Mouse (Mus musculus) heart, embryonic 14.5 days (tissue): Measurements from ENCODE around the gene Abi3bp. TPM values are rescaled to one million over a fixed set of nuclear protein-coding genes. Genes with fewer than 3 reads are reported as not detected.

ENCODE experiments used
- ATAC-seq: fragments of 200-750 bp; cut with Nextera tagmentation; 2 replicates; pipeline ENCODE4 v1.8.0; 2017; ENCODE audit warnings: low read depth, moderate TSS enrichment; ENCODE audit not compliant: insufficient number of reproducible peaks, insufficient read depth, low FRiP score
- H3K27ac ChIP-seq, 2 experiments: fragments of 200-500 bp in 1 of 2; fragments of 300-500 bp in 1 of 2; sonication (generic) in 1 of 2; replicated peaks in 1 of 2; 2 replicates each; pipeline ENCODE4 v1.5.1; 2012 to 2014; ENCODE audit warnings: low read depth in 2 of 2, low read length in 2 of 2, control low read depth in 1 of 2, mild to moderate bottlenecking in 1 of 2, mixed read lengths in 1 of 2; ENCODE audit not compliant: control insufficient read depth in 1 of 2, insufficient read depth in 1 of 2
- H3K27me3 ChIP-seq: fragments of 300-500 bp; sonication (generic); 2 replicates; pipeline ENCODE4 v1.6.1; 2014; ENCODE audit warnings: mild to moderate bottlenecking, low read length, control low read depth; ENCODE audit not compliant: control insufficient read depth, insufficient read depth
- H3K36me3 ChIP-seq: fragments of 300-500 bp; sonication (generic); 2 replicates; pipeline ENCODE4 v1.6.1; 2014; ENCODE audit warnings: mild to moderate bottlenecking, control low read depth, low read length, mixed read lengths; ENCODE audit not compliant: control insufficient read depth, insufficient read depth
- H3K4me1 ChIP-seq, 2 experiments: fragments of 200-500 bp in 1 of 2; fragments of 300-500 bp in 1 of 2; sonication (generic) in 1 of 2; 2 replicates each; pipeline ENCODE4 v1.6.1; 2012 to 2014; ENCODE audit warnings: low read length in 2 of 2, control low read depth in 1 of 2, mixed read lengths in 1 of 2; ENCODE audit not compliant: control insufficient read depth in 2 of 2, insufficient read depth in 2 of 2
- H3K4me2 ChIP-seq: fragments of 300-500 bp; sonication (generic); 2 replicates; pipeline ENCODE4 v1.6.1; 2014; ENCODE audit warnings: mild to moderate bottlenecking, low read length
- H3K4me3 ChIP-seq, 2 experiments: fragments of 200-500 bp in 1 of 2; fragments of 300-500 bp in 1 of 2; sonication (generic) in 1 of 2; 2 replicates each; pipeline ENCODE4 v1.5.1; 2012 to 2014; ENCODE audit warnings: low read length in 2 of 2, mild to moderate bottlenecking in 2 of 2, control low read depth in 1 of 2, low read depth in 1 of 2, moderate library complexity in 1 of 2; ENCODE audit not compliant: control insufficient read depth in 1 of 2, insufficient read depth in 1 of 2
- H3K9ac ChIP-seq: fragments of 300-500 bp; sonication (generic); 2 replicates; pipeline ENCODE4 v1.6.1; 2014; ENCODE audit warnings: mild to moderate bottlenecking, low read length
- H3K9me3 ChIP-seq: fragments of 300-500 bp; sonication (generic); 2 replicates; pipeline ENCODE4 v1.6.1; 2016; ENCODE audit warnings: low read length, control low read depth; ENCODE audit not compliant: control insufficient read depth
- WGBS: fragments of 180-500 bp; shearing (Covaris S2); extraction: QIAGEN DNeasy Blood & Tissue Kit; methylation state at CpG from one replicate; pipeline ENCODE4 v1.1.7; 2014; 5-methylcytosine and 5-hydroxymethylcytosine counted together
- polyA plus RNA-seq: library from polyadenylated mRNA; unstranded; fragments of >200 nt; fragmentation: Nextera tagmentation; extraction: Ambion mirVana; gene quantifications from 2 replicates; pipeline ENCODE4 v1.2.1, GENCODE M21; 2014

Gene Abi3bp
- polyA plus RNA-seq = 4.4 and 4.7 TPM in 2 replicates

- Histone ChIP-seq H3K4me1 (no peaks in the 10 kb centered on the region; a peak in 1 of 4 replicates), H3K27me3 (no peaks in the 10 kb centered on the region), H3K36me3 (no peaks in the 10 kb centered on the region), H3K27ac (no peak within 1 kb of the TSS), H3K9ac (peak within 1 kb of the TSS; percentile 35; the same call in 1 of the 2 replicates), H3K9me3 (no peaks in the 10 kb centered on the region), H3K4me3 (peak within 1 kb of the TSS; percentile 32; a peak in 3 of 4 replicates), H3K4me2 (peak within 1 kb of the TSS; percentile 52)
- ATAC-seq = no peak
- WGBS = 48% methylated on average over 11 of the region's 11 CpGs
Measured at GRCm38 (mm10) chr16:56477677-56478574, at the start of gene Abi3bp. Gene Abi3bp (plus strand): TSS chr16:56477878.

- H3K9ac ChIP-seq = no peak overlapping the region
- H3K4me3 ChIP-seq = no peak overlapping the region
- no peak overlapping the region for H3K4me2 ChIP-seq
- no peak for ATAC-seq
- no peaks in the 10 kb centered on the region for H3K36me3 ChIP-seq
- no peaks in the 10 kb centered on the region for H3K27me3 ChIP-seq
- no peaks in the 10 kb centered on the region for H3K4me1 ChIP-seq
- no peaks in the 10 kb centered on the region for H3K9me3 ChIP-seq
- no peak overlapping the region for H3K27ac ChIP-seq
- WGBS = 72% methylated on average over 4 of the region's 4 CpGs
Measured at GRCm38 (mm10) chr16:56435293-56436185, 42.1 kb upstream of the Abi3bp start.

GRCm38 (mm10) chr16:56440243-56440642 is 37.4 kb upstream of the Abi3bp start:
- Histone ChIP-seq H3K36me3 (no peaks in the 10 kb centered on the region), H3K4me3 (no peak overlapping the region), H3K4me2 (no peak overlapping the region), H3K4me1 (no peaks in the 10 kb centered on the region), H3K9ac (no peak overlapping the region), H3K27ac (no peak overlapping the region), H3K27me3 (no peaks in the 10 kb centered on the region), H3K9me3 (no peaks in the 10 kb centered on the region)
- ATAC-seq = no peak
- 71% methylated on average over 4 of the region's 4 CpGs for WGBS

GRCm38 (mm10) chr16:56441113-56441512 is 36.6 kb upstream of the Abi3bp start:
- H3K27ac ChIP-seq = no peak overlapping the region
- no peaks in the 10 kb centered on the region for H3K4me1 ChIP-seq
- H3K27me3 ChIP-seq = no peaks in the 10 kb centered on the region
- H3K9me3 ChIP-seq = no peaks in the 10 kb centered on the region
- 78% methylated on average over 5 of the region's 5 CpGs for WGBS
- no peak overlapping the region for H3K9ac ChIP-seq
- no peak overlapping the region for H3K4me3 ChIP-seq
- no peaks in the 10 kb centered on the region for H3K36me3 ChIP-seq
- H3K4me2 ChIP-seq = no peak overlapping the region
- no peak for ATAC-seq

- H3K9me3 ChIP-seq = no peaks in the 10 kb centered on the region
- no peak overlapping the region for H3K9ac ChIP-seq
- no peak overlapping the region for H3K4me2 ChIP-seq
- 73% methylated on average over 7 of the region's 7 CpGs for WGBS
- H3K27me3 ChIP-seq = no peaks in the 10 kb centered on the region
- H3K4me3 ChIP-seq = no peak overlapping the region
- H3K27ac ChIP-seq = no peak overlapping the region
- ATAC-seq = no peak
- H3K36me3 ChIP-seq = no peaks in the 10 kb centered on the region
- H3K4me1 ChIP-seq = no peaks in the 10 kb centered on the region
Measured at GRCm38 (mm10) chr16:56441658-56442344, 35.9 kb upstream of the Abi3bp start.

GRCm38 (mm10) chr16:56451482-56451881 is 26.2 kb upstream of the Abi3bp start:
- Histone ChIP-seq H3K4me2 (no peak overlapping the region), H3K36me3 (no peaks in the 10 kb centered on the region), H3K4me1 (no peaks in the 10 kb centered on the region), H3K9ac (no peak overlapping the region), H3K4me3 (no peak overlapping the region), H3K27ac (no peak overlapping the region), H3K9me3 (no peaks in the 10 kb centered on the region), H3K27me3 (no peaks in the 10 kb centered on the region)
- ATAC-seq = no peak
- WGBS = 71% methylated on average over 2 of the region's 2 CpGs

GRCm38 (mm10) chr16:56451923-56452322 is 25.8 kb upstream of the Abi3bp start:
- Histone ChIP-seq H3K27me3 (no peaks in the 10 kb centered on the region), H3K4me3 (no peak overlapping the region), H3K4me2 (no peak overlapping the region), H3K9ac (no peak overlapping the region), H3K27ac (no peak overlapping the region), H3K9me3 (no peaks in the 10 kb centered on the region), H3K4me1 (no peaks in the 10 kb centered on the region), H3K36me3 (no peaks in the 10 kb centered on the region)
- WGBS = 76% methylated on average over 1 of the region's 1 CpGs
- no peak for ATAC-seq
